Mouse (Mus musculus): ENCODE results near the gene C2cd3. TPM values are rescaled to one million over a fixed set of nuclear protein-coding genes. Genes with fewer than 3 reads are reported as not detected.

The C2cd3 gene
- polyA plus RNA-seq, 1 experiment from 2014 or later, result 19.3 TPM

- peak overlapping the region; percentile 97 for H3K4me2 ChIP-seq (ENCODE audit: low read length)
- H3K36me3 ChIP-seq (ENCODE audit: control insufficient read depth, insufficient read depth, low read length), result peaks cover 28% of the 10 kb centered on the region
- WGBS, result 23% methylated on average over 19 of the region's 19 CpGs
- H3K9me3 ChIP-seq (ENCODE audit: control insufficient read depth, low read length), result no peaks in the 10 kb centered on the region
- no peaks in the 10 kb centered on the region for H3K27me3 ChIP-seq (ENCODE audit: control insufficient read depth, insufficient read depth, low read length)
- peak; percentile 23 for ATAC-seq (ENCODE audit: insufficient number of reproducible peaks, insufficient read depth, low FRiP score, low read depth)
- H3K27ac ChIP-seq (replicated peaks in 1 of 2; ENCODE audit: control insufficient read depth in 1 of 2, insufficient read depth in 1 of 2, low read depth in 2 of 2, low read length in 2 of 2), result peak overlapping the region; percentile 78 to 87
- peak overlapping the region; percentile 52 to 63 for H3K4me3 ChIP-seq (ENCODE audit: control insufficient read depth in 1 of 2, insufficient read depth in 1 of 2, low read depth in 1 of 2, low read length in 2 of 2)
- H3K4me1 ChIP-seq (ENCODE audit: control insufficient read depth in 2 of 2, insufficient read depth in 2 of 2, low read length in 2 of 2), result peaks cover 31 to 45% of the 10 kb centered on the region in 2 experiments
- peak overlapping the region; percentile 74 for H3K9ac ChIP-seq (ENCODE audit: low read length)
These were observed 121.7 kb downstream of the C2cd3 start for GRCm38 (mm10) chr7:100493484-100494414.

GRCm38 (mm10) chr7:100494415-100494831, 122.4 kb downstream of the C2cd3 start:
- Histone ChIP-seq H3K4me2 (ENCODE audit: low read length) (peak overlapping the region; percentile 97), H3K9ac (ENCODE audit: low read length) (peak overlapping the region; percentile 74; the same call in 1 of the 2 replicates), H3K4me1 (ENCODE audit: control insufficient read depth in 2 of 2, insufficient read depth in 2 of 2, low read length in 2 of 2) (peaks cover 30 to 43% of the 10 kb centered on the region in 2 experiments), H3K27me3 (ENCODE audit: control insufficient read depth, insufficient read depth, low read length) (no peaks in the 10 kb centered on the region), H3K9me3 (ENCODE audit: control insufficient read depth, low read length) (no peaks in the 10 kb centered on the region), H3K4me3 (ENCODE audit: control insufficient read depth in 1 of 2, insufficient read depth in 1 of 2, low read depth in 1 of 2, low read length in 2 of 2) (peak overlapping the region; percentile 52 to 63), H3K36me3 (ENCODE audit: control insufficient read depth, insufficient read depth, low read length) (peaks cover 35% of the 10 kb centered on the region), H3K27ac (replicated peaks in 1 of 2; ENCODE audit: control insufficient read depth in 1 of 2, insufficient read depth in 1 of 2, low read depth in 2 of 2, low read length in 2 of 2) (peak overlapping the region; percentile 78 to 87; a peak in 3 of 4 replicates)
- no peak for ATAC-seq (ENCODE audit: insufficient number of reproducible peaks, insufficient read depth, low FRiP score, low read depth)
- 93% methylated on average over 7 of the region's 7 CpGs for WGBS

DNA sequence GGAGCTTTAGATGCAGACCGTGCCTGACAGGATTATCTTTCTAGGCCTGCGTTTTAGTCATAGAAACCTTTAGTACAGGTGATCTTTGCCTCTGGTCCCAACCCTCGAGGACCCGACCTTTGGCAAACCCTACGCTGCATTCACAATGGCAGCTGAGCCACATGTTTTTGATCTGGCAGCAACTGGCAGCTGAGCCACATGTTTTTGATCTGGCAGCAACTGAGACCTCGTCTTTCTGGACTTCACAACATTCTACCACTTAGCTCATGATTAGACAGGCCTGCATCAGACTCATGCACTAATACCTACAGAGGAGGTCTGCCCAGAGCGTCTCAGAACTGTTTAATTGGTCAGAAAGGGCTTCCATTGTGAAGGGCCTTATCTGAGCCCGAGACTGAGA, 123.0 kb downstream of the C2cd3 start:
- Histone ChIP-seq H3K36me3 (ENCODE audit: control insufficient read depth, insufficient read depth, low read length) (peaks cover 41% of the 10 kb centered on the region), H3K4me3 (ENCODE audit: control insufficient read depth in 1 of 2, insufficient read depth in 1 of 2, low read depth in 1 of 2, low read length in 2 of 2) (peak overlapping the region; percentile 1 to 52; a peak in 3 of 4 replicates), H3K27ac (replicated peaks in 1 of 2; ENCODE audit: control insufficient read depth in 1 of 2, insufficient read depth in 1 of 2, low read depth in 2 of 2, low read length in 2 of 2) (peak overlapping the region; percentile 71 to 87), H3K9me3 (ENCODE audit: control insufficient read depth, low read length) (no peaks in the 10 kb centered on the region), H3K4me2 (ENCODE audit: low read length) (peak overlapping the region; percentile 97), H3K27me3 (ENCODE audit: control insufficient read depth, insufficient read depth, low read length) (no peaks in the 10 kb centered on the region), H3K4me1 (ENCODE audit: control insufficient read depth in 2 of 2, insufficient read depth in 2 of 2, low read length in 2 of 2) (peaks cover 30 to 43% of the 10 kb centered on the region in 2 experiments), H3K9ac (ENCODE audit: low read length) (peak overlapping the region; percentile 58)
- ATAC-seq (ENCODE audit: insufficient number of reproducible peaks, insufficient read depth, low FRiP score, low read depth), result no peak
- WGBS, result 39% methylated on average over 8 of the region's 8 CpGs

DNA sequence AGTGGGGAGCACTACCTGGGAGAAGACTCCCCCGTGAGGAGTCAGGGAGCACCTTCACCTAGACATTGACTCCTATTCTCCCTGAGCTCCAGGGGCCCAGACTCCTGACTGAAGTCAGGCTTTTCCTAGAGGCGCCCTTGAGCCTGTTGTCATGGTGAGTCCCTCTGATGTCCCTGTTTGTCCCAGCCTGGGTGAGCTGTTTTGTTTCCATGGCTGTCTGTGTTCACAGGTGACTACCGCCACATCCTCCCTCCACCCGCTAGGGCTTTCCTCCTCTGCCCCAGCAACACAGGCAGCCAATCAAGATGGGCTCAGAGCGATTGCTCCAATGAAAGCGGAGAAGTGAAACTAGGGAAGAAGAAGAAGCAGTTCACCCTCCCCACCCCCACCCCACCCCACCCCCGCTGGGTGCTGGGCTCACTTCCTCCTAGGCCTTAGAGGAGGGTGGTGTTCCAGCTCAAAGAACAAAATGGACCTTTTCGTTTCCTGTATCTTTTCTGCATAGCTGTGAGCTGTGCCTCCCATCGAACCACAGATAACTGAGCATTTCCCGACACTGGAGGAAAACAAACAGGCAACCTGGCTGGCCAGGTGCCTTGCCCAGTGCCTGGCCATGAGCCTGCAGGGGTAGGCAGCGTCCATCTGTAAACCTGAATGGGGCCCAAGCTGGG, 123.7 kb downstream of the C2cd3 start:
- Histone ChIP-seq H3K4me3 (ENCODE audit: control insufficient read depth in 1 of 2, insufficient read depth in 1 of 2, low read depth in 1 of 2, low read length in 2 of 2) (peak overlapping the region; percentile 1 to 52; a peak in 3 of 4 replicates), H3K27me3 (ENCODE audit: control insufficient read depth, insufficient read depth, low read length) (no peaks in the 10 kb centered on the region), H3K36me3 (ENCODE audit: control insufficient read depth, insufficient read depth, low read length) (peaks cover 43% of the 10 kb centered on the region), H3K9me3 (ENCODE audit: control insufficient read depth, low read length) (no peaks in the 10 kb centered on the region), H3K4me1 (ENCODE audit: control insufficient read depth in 2 of 2, insufficient read depth in 2 of 2, low read length in 2 of 2) (peaks cover 30 to 43% of the 10 kb centered on the region in 2 experiments), H3K9ac (ENCODE audit: low read length) (peak overlapping the region; percentile 58), H3K4me2 (ENCODE audit: low read length) (peak overlapping the region; percentile 97), H3K27ac (replicated peaks in 1 of 2; ENCODE audit: control insufficient read depth in 1 of 2, insufficient read depth in 1 of 2, low read depth in 2 of 2, low read length in 2 of 2) (peak overlapping the region; percentile 71 to 87)
- 18% methylated on average over 11 of the region's 11 CpGs for WGBS
- ATAC-seq (ENCODE audit: insufficient number of reproducible peaks, insufficient read depth, low FRiP score, low read depth), result peak; percentile 47; the same call in 1 of the 2 replicates

DNA sequence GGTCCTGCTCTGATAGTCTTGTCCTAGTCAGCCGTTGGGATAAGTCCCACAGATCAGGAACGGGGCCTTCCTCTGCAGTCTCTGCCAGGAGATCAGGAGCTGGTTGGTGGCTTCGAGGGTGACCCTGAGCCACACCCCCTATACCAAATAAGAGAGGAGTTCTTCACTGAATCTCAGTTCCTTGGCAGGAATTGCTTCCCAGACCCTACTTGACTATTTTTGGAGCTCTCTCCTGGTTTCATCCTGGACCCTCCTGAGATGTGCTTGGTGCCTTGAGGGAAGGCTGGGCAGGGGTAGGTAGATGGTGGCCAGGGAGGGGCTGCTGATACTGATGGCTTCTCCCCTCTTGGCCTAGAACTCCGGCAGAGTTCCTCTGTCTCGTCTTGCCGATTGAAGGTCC, 124.3 kb downstream of the C2cd3 start:
- Histone ChIP-seq H3K27ac (replicated peaks in 1 of 2; ENCODE audit: control insufficient read depth in 1 of 2, insufficient read depth in 1 of 2, low read depth in 2 of 2, low read length in 2 of 2) (peak overlapping the region; percentile 40 to 87; a peak in 2 of 4 replicates), H3K36me3 (ENCODE audit: control insufficient read depth, insufficient read depth, low read length) (peaks cover 43% of the 10 kb centered on the region), H3K4me2 (ENCODE audit: low read length) (peak overlapping the region; percentile 97), H3K4me1 (ENCODE audit: control insufficient read depth in 2 of 2, insufficient read depth in 2 of 2, low read length in 2 of 2) (peaks cover 30 to 43% of the 10 kb centered on the region in 2 experiments), H3K9me3 (ENCODE audit: control insufficient read depth, low read length) (no peaks in the 10 kb centered on the region), H3K4me3 (ENCODE audit: control insufficient read depth in 1 of 2, insufficient read depth in 1 of 2, low read depth in 1 of 2, low read length in 2 of 2) (no peak overlapping the region), H3K27me3 (ENCODE audit: control insufficient read depth, insufficient read depth, low read length) (no peaks in the 10 kb centered on the region), H3K9ac (ENCODE audit: low read length) (peak overlapping the region; percentile 49; the same call in 1 of the 2 replicates)
- 72% methylated on average over 6 of the region's 6 CpGs for WGBS
- ATAC-seq (ENCODE audit: insufficient number of reproducible peaks, insufficient read depth, low FRiP score, low read depth), result no peak

DNA sequence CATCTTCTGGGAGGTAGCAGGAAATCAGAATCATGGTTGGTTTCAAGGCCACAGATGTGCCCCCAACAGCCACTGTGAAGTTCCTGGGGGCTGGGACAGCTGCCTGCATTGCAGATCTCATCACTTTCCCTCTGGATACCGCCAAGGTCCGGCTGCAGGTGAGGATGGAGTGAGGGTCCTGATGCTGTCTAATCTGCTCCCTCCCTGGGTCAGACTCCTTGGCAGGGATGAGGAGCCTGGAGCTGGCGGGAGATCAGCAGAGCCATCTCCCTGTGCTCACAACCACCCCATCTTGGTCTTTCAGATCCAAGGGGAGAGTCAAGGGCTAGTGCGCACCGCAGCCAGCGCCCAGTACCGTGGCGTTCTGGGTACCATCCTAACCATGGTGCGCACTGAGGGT, 124.8 kb downstream of the C2cd3 start:
- Histone ChIP-seq H3K27ac (replicated peaks in 1 of 2; ENCODE audit: control insufficient read depth in 1 of 2, insufficient read depth in 1 of 2, low read depth in 2 of 2, low read length in 2 of 2) (no peak overlapping the region), H3K4me1 (ENCODE audit: control insufficient read depth in 2 of 2, insufficient read depth in 2 of 2, low read length in 2 of 2) (peaks cover 30 to 43% of the 10 kb centered on the region in 2 experiments), H3K27me3 (ENCODE audit: control insufficient read depth, insufficient read depth, low read length) (no peaks in the 10 kb centered on the region), H3K4me3 (ENCODE audit: control insufficient read depth in 1 of 2, insufficient read depth in 1 of 2, low read depth in 1 of 2, low read length in 2 of 2) (no peak overlapping the region), H3K9me3 (ENCODE audit: control insufficient read depth, low read length) (no peaks in the 10 kb centered on the region), H3K36me3 (ENCODE audit: control insufficient read depth, insufficient read depth, low read length) (peaks cover 43% of the 10 kb centered on the region), H3K9ac (ENCODE audit: low read length) (no peak overlapping the region), H3K4me2 (ENCODE audit: low read length) (no peak overlapping the region)
- WGBS, result 91% methylated on average over 9 of the region's 9 CpGs
- ATAC-seq (ENCODE audit: insufficient number of reproducible peaks, insufficient read depth, low FRiP score, low read depth), result no peak

GRCm38 (mm10) chr7:100497402-100497801, 125.4 kb downstream of the C2cd3 start:
- ATAC-seq (ENCODE audit: insufficient number of reproducible peaks, insufficient read depth, low FRiP score, low read depth), result no peak
- Histone ChIP-seq H3K4me2 (ENCODE audit: low read length) (no peak overlapping the region), H3K9me3 (ENCODE audit: control insufficient read depth, low read length) (no peaks in the 10 kb centered on the region), H3K4me3 (ENCODE audit: control insufficient read depth in 1 of 2, insufficient read depth in 1 of 2, low read depth in 1 of 2, low read length in 2 of 2) (no peak overlapping the region), H3K27ac (replicated peaks in 1 of 2; ENCODE audit: control insufficient read depth in 1 of 2, insufficient read depth in 1 of 2, low read depth in 2 of 2, low read length in 2 of 2) (no peak overlapping the region), H3K27me3 (ENCODE audit: control insufficient read depth, insufficient read depth, low read length) (no peaks in the 10 kb centered on the region), H3K9ac (ENCODE audit: low read length) (no peak overlapping the region), H3K4me1 (ENCODE audit: control insufficient read depth in 2 of 2, insufficient read depth in 2 of 2, low read length in 2 of 2) (peaks cover 29 to 41% of the 10 kb centered on the region in 2 experiments), H3K36me3 (ENCODE audit: control insufficient read depth, insufficient read depth, low read length) (peaks cover 43% of the 10 kb centered on the region)
- WGBS, result 74% methylated on average over 4 of the region's 4 CpGs

Data from heart, embryonic 14.5 days (tissue).